Mouse (Mus musculus): Measurements from ENCODE around the gene Mfsd6. TPM values are rescaled to one million over a fixed set of nuclear protein-coding genes. Genes with fewer than 3 reads are reported as not detected.

The Mfsd6 gene
- polyA plus RNA-seq, 1 experiment from 2014 or later, result 11.7 TPM

DNA sequence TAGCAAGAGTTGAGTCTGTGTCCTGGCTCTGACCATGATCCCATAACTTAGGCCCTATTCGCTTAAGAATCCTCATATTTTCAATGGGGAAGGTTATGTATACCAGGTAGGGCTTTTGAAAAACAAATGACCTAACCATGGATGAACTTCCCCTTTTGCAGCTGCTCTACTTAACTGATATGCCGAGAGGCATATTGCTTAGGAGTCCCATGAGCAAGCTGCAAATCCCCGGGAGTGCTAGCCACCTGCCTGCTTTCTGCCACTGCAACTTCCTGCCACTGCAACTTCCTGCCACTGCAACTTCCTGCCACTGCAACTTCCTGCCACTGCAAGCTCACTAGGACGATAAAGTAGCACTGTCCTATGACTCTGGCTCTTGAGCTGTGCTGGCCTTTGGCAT, 72.1 kb downstream of the Mfsd6 start:
- Histone ChIP-seq H3K27ac (ENCODE audit: low read depth, low read length) (no peak overlapping the region), H3K36me3 (ENCODE audit: control insufficient read depth, insufficient read depth, low read length) (0 out of 2 replicates have a peak, but pooled peaks cover 4% of the 10 kb centered on the region), H3K27me3 (replicated peaks; ENCODE audit: control insufficient read depth, insufficient read depth, low read length) (no peaks in the 10 kb centered on the region), H3K4me3 (ENCODE audit: low read length) (no peak overlapping the region), H3K4me2 (ENCODE audit: low read length) (no peak overlapping the region), H3K9ac (ENCODE audit: low read depth, low read length) (no peak overlapping the region), H3K4me1 (ENCODE audit: control insufficient read depth, insufficient read depth, low read depth, low read length) (no peaks in the 10 kb centered on the region), H3K9me3 (ENCODE audit: control insufficient read depth, low read length) (no peaks in the 10 kb centered on the region)
- ATAC-seq, result no peak
- WGBS, result 88% methylated on average over 4 of the region's 4 CpGs

DNA sequence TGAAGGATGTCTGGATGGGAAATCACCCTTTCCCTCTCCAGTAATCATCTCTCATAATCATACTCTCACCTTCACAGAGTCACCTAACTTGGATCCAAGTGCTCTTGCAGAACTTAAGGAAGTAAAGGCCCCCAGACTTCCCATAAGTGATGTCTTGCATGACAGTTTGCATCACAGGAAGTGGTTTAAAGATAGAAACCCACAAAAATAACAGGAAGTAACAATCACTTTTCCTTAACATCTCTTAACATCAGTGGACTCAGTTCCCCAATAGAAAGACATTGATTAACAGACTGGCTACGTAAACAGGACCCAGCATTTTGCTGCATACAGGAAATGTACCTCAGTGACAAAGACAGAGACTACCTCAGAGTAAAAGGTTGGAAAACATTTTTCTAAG, 73.9 kb downstream of the Mfsd6 start:
- no peaks in the 10 kb centered on the region for H3K4me1 ChIP-seq (ENCODE audit: control insufficient read depth, insufficient read depth, low read depth, low read length)
- ATAC-seq, result no peak

GRCm38 (mm10) chr1:52652601-52653253, 74.5 kb downstream of the Mfsd6 start:
- ATAC-seq, result no peak
- no peaks in the 10 kb centered on the region for H3K9me3 ChIP-seq (ENCODE audit: control insufficient read depth, low read length)
- H3K36me3 ChIP-seq (ENCODE audit: control insufficient read depth, insufficient read depth, low read length), result 0 out of 2 replicates have a peak, but pooled peaks cover 6% of the 10 kb centered on the region
- no peak overlapping the region for H3K9ac ChIP-seq (ENCODE audit: low read depth, low read length)
- H3K4me2 ChIP-seq (ENCODE audit: low read length), result no peak overlapping the region
- 85% methylated on average over 3 of the region's 3 CpGs for WGBS
- H3K4me1 ChIP-seq (ENCODE audit: control insufficient read depth, insufficient read depth, low read depth, low read length), result no peaks in the 10 kb centered on the region
- no peak overlapping the region for H3K27ac ChIP-seq (ENCODE audit: low read depth, low read length)
- H3K27me3 ChIP-seq (replicated peaks; ENCODE audit: control insufficient read depth, insufficient read depth, low read length), result no peaks in the 10 kb centered on the region
- no peak overlapping the region for H3K4me3 ChIP-seq (ENCODE audit: low read length)

More for the DNA sequence above, 73.9 kb downstream of the Mfsd6 start:
- Histone ChIP-seq H3K9ac (ENCODE audit: low read depth, low read length) (no peak overlapping the region), H3K4me2 (ENCODE audit: low read length) (no peak overlapping the region), H3K27me3 (replicated peaks; ENCODE audit: control insufficient read depth, insufficient read depth, low read length) (no peaks in the 10 kb centered on the region), H3K4me3 (ENCODE audit: low read length) (no peak overlapping the region), H3K36me3 (ENCODE audit: control insufficient read depth, insufficient read depth, low read length) (0 out of 2 replicates have a peak, but pooled peaks cover 6% of the 10 kb centered on the region), H3K9me3 (ENCODE audit: control insufficient read depth, low read length) (no peaks in the 10 kb centered on the region), H3K27ac (ENCODE audit: low read depth, low read length) (no peak overlapping the region)
- WGBS, result 94% methylated on average over 1 of the region's 1 CpGs

- H3K4me2 ChIP-seq (ENCODE audit: low read length), result no peak overlapping the region
- 93% methylated on average over 5 of the region's 5 CpGs for WGBS
- no peaks in the 10 kb centered on the region for H3K27me3 ChIP-seq (replicated peaks; ENCODE audit: control insufficient read depth, insufficient read depth, low read length)
- no peaks in the 10 kb centered on the region for H3K9me3 ChIP-seq (ENCODE audit: control insufficient read depth, low read length)
- H3K36me3 ChIP-seq (ENCODE audit: control insufficient read depth, insufficient read depth, low read length), result peaks cover 9% of the 10 kb centered on the region
- ATAC-seq, result no peak
- no peak overlapping the region for H3K27ac ChIP-seq (ENCODE audit: low read depth, low read length)
- H3K4me3 ChIP-seq (ENCODE audit: low read length), result no peak overlapping the region
- H3K9ac ChIP-seq (ENCODE audit: low read depth, low read length), result no peak overlapping the region
- no peaks in the 10 kb centered on the region for H3K4me1 ChIP-seq (ENCODE audit: control insufficient read depth, insufficient read depth, low read depth, low read length)
Measured at GRCm38 (mm10) chr1:52650066-52650465, 77.2 kb downstream of the Mfsd6 start.

- H3K9ac ChIP-seq (ENCODE audit: low read depth, low read length), result no peak overlapping the region
- H3K4me3 ChIP-seq (ENCODE audit: low read length), result no peak overlapping the region
- H3K27ac ChIP-seq (ENCODE audit: low read depth, low read length), result no peak overlapping the region
- H3K9me3 ChIP-seq (ENCODE audit: control insufficient read depth, low read length), result no peaks in the 10 kb centered on the region
- no peak overlapping the region for H3K4me2 ChIP-seq (ENCODE audit: low read length)
- peaks cover 9% of the 10 kb centered on the region for H3K36me3 ChIP-seq (ENCODE audit: control insufficient read depth, insufficient read depth, low read length)
- ATAC-seq, result peak; percentile 91
- H3K4me1 ChIP-seq (ENCODE audit: control insufficient read depth, insufficient read depth, low read depth, low read length), result no peaks in the 10 kb centered on the region
- WGBS, result 78% methylated on average over 11 of the region's 11 CpGs
- no peaks in the 10 kb centered on the region for H3K27me3 ChIP-seq (replicated peaks; ENCODE audit: control insufficient read depth, insufficient read depth, low read length)
Measured at GRCm38 (mm10) chr1:52648153-52649027, 78.9 kb downstream of the Mfsd6 start.

DNA sequence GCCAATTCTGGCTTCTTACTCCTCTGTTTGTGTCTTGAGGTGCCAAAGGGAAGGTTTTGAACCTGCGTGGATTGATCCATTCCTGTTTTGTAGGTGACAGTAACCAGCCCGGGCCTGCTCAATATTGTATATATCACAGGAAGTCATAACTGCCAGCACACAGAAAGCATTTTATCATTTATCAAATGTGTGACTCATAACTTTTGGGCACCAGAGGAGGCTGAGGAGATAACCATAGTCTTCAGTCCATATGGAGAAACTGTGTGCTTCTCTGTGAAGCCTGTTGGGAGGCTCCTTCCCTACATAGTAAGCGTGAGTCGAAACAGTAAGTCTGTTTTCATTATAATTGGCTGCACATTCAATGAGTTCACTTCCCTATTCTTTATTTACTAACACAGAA, 86.5 kb downstream of the Mfsd6 start:
- H3K4me2 ChIP-seq (ENCODE audit: low read length), result no peak overlapping the region
- no peak overlapping the region for H3K4me3 ChIP-seq (ENCODE audit: low read length)
- no peaks in the 10 kb centered on the region for H3K9me3 ChIP-seq (ENCODE audit: control insufficient read depth, low read length)
- H3K4me1 ChIP-seq (ENCODE audit: control insufficient read depth, insufficient read depth, low read depth, low read length), result no peaks in the 10 kb centered on the region
- H3K36me3 ChIP-seq (ENCODE audit: control insufficient read depth, insufficient read depth, low read length), result peaks cover under 1% of the 10 kb centered on the region; the same call in 1 of the 2 replicates
- H3K9ac ChIP-seq (ENCODE audit: low read depth, low read length), result no peak overlapping the region
- no peaks in the 10 kb centered on the region for H3K27me3 ChIP-seq (replicated peaks; ENCODE audit: control insufficient read depth, insufficient read depth, low read length)
- ATAC-seq, result no peak
- WGBS, result 95% methylated on average over 4 of the region's 4 CpGs
- no peak overlapping the region for H3K27ac ChIP-seq (ENCODE audit: low read depth, low read length)

GRCm38 (mm10) chr1:52640266-52640665, 87.0 kb downstream of the Mfsd6 start:
- no peak overlapping the region for H3K4me2 ChIP-seq (ENCODE audit: low read length)
- H3K4me3 ChIP-seq (ENCODE audit: low read length), result no peak overlapping the region
- WGBS, result 94% methylated on average over 6 of the region's 6 CpGs
- no peaks in the 10 kb centered on the region for H3K9me3 ChIP-seq (ENCODE audit: control insufficient read depth, low read length)
- ATAC-seq, result no peak
- H3K27ac ChIP-seq (ENCODE audit: low read depth, low read length), result no peak overlapping the region
- no peaks in the 10 kb centered on the region for H3K4me1 ChIP-seq (ENCODE audit: control insufficient read depth, insufficient read depth, low read depth, low read length)
- H3K9ac ChIP-seq (ENCODE audit: low read depth, low read length), result no peak overlapping the region
- H3K36me3 ChIP-seq (ENCODE audit: control insufficient read depth, insufficient read depth, low read length), result no peaks in the 10 kb centered on the region; the same call in 1 of the 2 replicates
- no peaks in the 10 kb centered on the region for H3K27me3 ChIP-seq (replicated peaks; ENCODE audit: control insufficient read depth, insufficient read depth, low read length)

DNA sequence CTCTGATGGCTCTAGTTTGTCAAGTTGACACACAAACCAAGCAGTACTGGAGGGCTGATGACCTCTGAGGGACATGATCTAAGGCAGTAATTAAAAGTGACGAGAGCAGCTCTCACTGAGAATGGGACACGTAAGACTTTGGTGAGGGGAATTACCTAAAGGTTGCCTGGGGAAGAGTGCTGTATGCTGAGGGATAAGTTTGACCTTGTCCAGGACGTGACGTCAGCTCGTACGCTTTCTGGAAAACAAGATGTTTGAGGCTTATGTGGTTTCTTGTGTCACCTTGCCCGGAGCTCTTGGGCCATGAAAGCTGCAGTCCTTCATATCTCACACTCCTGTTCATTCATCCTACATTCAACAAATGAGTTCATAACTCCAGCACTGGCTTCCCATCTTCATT, 88.2 kb downstream of the Mfsd6 start:
- Histone ChIP-seq H3K36me3 (ENCODE audit: control insufficient read depth, insufficient read depth, low read length) (no peaks in the 10 kb centered on the region; the same call in 1 of the 2 replicates), H3K4me1 (ENCODE audit: control insufficient read depth, insufficient read depth, low read depth, low read length) (no peaks in the 10 kb centered on the region), H3K27ac (ENCODE audit: low read depth, low read length) (no peak overlapping the region), H3K4me3 (ENCODE audit: low read length) (no peak overlapping the region), H3K27me3 (replicated peaks; ENCODE audit: control insufficient read depth, insufficient read depth, low read length) (no peaks in the 10 kb centered on the region), H3K4me2 (ENCODE audit: low read length) (no peak overlapping the region), H3K9ac (ENCODE audit: low read depth, low read length) (no peak overlapping the region), H3K9me3 (ENCODE audit: control insufficient read depth, low read length) (no peaks in the 10 kb centered on the region)
- no peak for ATAC-seq
- 88% methylated on average over 7 of the region's 7 CpGs for WGBS

GRCm38 (mm10) chr1:52638101-52638500, 89.2 kb downstream of the Mfsd6 start:
- Histone ChIP-seq H3K4me1 (ENCODE audit: control insufficient read depth, insufficient read depth, low read depth, low read length) (no peaks in the 10 kb centered on the region), H3K36me3 (ENCODE audit: control insufficient read depth, insufficient read depth, low read length) (no peaks in the 10 kb centered on the region; the same call in 1 of the 2 replicates), H3K4me2 (ENCODE audit: low read length) (no peak overlapping the region), H3K27me3 (replicated peaks; ENCODE audit: control insufficient read depth, insufficient read depth, low read length) (no peaks in the 10 kb centered on the region), H3K9me3 (ENCODE audit: control insufficient read depth, low read length) (no peaks in the 10 kb centered on the region), H3K27ac (ENCODE audit: low read depth, low read length) (no peak overlapping the region), H3K9ac (ENCODE audit: low read depth, low read length) (no peak overlapping the region), H3K4me3 (ENCODE audit: low read length) (no peak overlapping the region)
- WGBS, result 83% methylated on average over 2 of the region's 2 CpGs
- ATAC-seq, result no peak
